Mouse (Mus musculus): ENCODE results near the gene Chchd3.
A peak's percentile ranks its signal among the peaks of the same experiment; 100 is the strongest.

Chchd3 gene

DNA sequence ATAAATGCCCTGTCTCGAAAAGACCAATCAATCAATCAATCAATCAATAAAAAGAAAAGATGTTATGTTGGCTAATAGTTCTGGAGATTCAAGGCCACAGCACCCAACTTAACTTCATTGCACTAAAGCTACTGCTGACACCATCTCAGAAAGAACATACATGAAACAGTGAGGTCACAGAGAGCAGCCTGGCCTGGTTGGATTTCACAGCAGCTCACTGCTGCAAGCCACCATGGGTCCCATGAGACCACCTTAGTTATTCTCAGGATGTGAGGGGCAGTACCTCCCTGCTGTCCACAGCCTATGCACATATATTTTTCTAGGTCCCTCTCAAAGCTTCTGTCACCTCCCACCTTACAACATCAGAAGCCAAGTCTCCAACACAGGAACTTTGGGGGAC lies 57.1 kb downstream of the Chchd3 start:
- no peak for DNase-seq

DNA sequence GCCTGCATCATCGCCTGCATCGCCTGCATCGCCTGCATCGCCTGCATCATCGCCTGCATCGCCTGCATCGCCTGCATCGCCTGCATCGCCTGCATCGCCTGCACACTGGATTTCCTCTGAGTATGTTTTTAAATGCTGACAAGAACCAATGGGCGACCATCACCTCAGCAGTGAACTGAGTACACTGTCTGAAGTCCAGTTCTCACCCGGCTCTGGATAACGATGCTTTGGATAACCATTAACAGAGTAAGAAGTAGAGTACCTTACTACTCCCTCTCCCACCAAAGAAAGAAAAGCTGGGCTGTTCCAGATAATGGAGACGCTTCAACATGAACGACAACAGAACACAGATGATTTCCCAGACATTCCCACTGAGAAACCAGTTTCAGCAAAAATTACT lies 58.8 kb downstream of the Chchd3 start:
- no peak for DNase-seq

DNA sequence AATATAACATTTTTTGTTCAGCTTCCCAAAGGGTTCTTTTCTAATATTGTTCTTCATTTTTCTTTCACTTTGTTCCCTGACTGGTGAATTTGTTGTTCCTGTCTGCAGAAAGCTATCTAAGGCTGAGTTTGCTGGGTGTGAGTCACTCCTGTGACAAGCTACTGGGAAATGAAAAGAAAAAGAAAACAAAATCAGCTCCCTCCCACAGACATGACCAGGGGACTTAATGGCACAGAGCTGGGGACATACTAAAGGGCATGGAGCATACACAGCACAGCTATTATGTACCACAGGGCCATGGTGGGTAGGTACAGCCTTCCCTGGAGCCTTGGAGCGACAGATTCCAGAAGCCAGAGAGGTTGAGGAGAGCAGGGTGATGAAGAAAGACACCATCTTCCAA lies 63.5 kb downstream of the Chchd3 start:
- no peak for DNase-seq

DNA sequence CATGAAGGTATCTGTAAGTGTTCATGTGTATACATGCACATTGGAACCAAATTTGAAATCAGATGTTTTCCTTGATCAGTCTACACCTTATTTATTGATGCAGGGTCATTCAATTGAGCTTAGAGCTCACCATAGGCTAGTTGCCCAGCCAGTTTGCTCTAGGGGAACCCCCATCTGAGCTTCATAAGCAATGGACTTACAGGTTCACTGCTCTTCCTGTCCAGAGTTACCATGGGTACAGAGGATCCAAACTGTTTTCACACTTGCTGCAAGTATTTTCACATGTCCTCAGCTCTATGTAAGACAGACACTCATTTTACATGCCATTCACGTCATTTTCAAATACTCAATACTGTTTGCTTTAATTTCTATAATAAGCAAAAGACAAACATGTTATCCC lies 66.2 kb downstream of the Chchd3 start:
- no peak for DNase-seq

DNA sequence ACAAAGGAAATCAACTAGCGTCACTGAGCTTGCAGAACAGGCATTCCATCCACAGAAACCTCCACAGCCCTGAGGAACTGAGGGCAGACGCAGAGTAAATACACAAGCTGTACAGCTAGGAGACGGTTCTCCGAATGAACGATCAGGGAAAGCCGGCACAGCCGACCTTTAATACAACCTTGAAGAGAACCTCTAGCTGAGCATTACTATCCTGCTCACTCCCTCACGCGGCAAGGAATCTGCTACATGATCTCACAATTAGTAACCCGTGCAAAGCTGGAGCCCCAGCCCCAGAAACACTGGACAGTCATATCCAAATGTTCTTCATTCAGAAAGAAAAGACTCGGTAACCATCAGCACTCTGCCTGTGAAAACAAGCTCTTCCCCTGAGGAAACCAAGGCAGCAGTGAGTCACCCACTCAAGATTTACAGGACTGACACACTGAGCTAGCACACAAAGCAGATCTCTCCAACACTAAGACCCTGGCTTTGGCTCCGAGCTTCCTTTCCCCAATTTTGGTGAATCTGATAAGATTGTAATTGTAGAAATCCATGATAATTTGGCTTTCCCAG lies 69.9 kb downstream of the Chchd3 start:
- no peak for DNase-seq

DNA sequence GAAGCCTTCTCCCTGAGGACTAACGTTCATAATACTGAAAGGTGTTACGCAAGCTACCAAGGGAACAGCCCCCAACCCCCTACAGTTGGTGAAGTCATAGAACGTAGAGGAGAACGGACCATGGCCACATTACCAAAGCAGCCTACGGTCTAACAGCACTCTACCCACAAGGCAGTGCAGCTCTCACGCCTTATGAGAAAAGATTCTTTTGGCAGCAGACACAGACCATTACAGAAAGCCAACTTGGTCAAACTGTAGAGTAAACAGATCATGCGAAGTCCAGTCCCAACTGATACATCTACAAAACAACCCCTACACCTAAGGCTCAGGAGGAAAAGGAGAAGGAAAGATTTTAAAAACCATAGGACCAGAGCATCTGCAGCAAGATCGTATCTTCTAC lies 71.5 kb downstream of the Chchd3 start:
- DNase-seq: no peak

DNA sequence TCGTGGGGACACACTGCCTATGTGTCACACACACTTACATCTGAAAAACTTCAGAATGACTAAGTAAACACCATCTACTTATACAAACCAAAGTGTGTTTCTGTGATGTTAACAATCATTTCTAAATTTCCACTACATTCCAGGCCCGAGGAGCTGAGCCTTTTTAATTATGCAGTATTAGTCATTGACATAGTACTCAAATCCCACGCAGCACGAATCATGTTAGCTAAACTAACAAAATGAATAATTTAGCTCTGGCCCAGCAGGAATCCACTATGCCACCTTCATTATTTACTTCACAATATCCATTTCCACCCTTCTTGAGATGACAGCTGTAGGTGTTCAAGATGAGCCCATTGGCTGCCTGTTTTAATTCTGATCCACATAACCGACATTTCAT lies 76.2 kb downstream of the Chchd3 start:
- no peak for DNase-seq

DNA sequence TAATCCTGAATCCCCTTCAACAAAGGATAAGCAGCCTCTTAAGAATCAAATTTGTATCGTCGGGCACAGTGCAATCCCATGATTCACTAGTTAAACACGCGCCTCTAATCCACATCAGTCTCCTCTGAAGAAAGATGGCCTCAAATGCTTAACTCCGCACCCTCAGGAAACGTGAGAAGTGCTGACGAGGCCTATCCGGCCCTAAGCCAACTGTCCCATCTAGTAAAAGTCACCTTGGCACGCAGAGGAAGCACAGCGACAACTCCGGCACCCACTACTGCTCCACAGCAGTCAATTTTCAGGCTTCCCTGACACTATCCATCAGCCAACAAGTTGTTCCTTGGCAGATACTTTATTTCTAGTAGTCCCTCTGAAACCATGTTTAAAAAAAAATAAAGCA lies 78.8 kb downstream of the Chchd3 start:
- no peak for DNase-seq

DNA sequence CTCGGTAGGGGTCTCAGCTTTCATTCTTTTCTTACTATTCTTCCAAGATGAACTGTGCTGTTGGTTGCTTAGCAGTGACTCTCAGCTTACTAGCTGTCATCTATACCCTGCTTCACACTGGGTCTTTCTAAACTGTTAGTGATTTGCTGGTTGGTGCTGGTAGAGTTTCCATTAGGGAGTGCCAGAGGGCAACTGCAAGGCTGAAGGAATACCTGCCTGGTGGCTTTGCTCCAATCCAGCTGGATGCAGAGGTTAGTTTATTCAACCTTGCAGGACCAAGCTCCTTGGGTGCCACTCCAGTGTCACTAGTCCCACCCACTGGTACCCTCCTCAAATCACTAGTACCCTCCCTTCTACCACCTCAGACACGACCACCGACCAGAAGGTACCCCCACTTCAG lies 81.2 kb downstream of the Chchd3 start:
- DNase-seq: peak; percentile 18

DNA sequence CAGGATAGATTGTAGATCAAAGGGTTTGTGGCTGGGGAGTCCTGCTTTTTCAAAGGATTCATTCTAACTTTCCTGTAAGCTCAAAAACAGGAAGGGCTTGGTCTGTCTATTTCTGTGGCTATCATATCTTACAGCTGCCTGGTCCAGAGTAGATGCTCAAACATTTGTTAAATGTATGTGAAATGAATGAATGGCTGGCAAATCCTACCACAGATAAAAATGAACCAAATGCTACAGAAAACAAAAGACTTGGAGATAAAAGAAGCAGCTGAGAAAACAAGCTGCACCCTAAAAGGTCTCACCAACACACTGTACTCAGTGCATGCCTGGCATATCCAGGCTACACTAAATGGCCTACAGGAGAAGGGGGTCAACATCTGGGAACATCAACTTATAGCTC lies 88.1 kb downstream of the Chchd3 start:
- DNase-seq: no peak

DNA sequence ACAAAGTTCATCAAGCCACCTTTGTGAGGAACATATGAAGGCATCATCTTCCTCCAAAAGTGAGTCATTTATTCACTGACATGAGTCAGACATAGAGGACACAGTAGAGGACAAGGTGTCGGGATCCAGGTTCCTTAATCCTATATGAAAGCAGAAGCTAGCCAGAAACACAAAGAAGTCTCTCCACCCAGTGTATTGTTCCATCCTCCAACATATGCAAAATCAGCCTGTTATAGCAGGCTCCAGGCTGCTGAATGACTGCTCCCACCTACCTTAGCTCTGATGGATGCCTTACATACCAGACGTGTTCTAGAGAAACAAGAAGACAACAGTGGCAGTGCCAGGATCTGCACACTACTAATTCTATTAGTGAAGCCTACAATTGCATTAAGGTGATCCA lies 91.1 kb downstream of the Chchd3 start:
- no peak for DNase-seq

DNA sequence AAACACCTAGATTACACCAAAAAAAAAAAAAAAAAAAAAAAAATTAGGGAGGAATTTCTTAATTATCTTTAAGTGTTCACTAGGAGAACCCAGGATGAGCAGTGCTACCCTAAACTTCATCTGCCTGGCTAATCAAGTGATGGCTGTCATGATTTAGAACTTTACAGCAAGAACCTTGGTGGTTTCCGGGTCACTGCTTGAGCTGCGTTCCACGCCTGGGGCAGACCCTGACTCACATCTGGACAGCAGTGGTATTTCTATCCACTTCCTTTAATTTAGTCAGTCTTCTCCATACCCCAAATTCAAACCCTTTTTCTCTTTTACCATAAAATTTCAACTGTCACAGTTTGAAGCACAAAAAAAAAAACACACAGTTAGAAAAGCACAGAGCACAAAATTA lies 98.0 kb downstream of the Chchd3 start:
- DNase-seq: no peak

DNA sequence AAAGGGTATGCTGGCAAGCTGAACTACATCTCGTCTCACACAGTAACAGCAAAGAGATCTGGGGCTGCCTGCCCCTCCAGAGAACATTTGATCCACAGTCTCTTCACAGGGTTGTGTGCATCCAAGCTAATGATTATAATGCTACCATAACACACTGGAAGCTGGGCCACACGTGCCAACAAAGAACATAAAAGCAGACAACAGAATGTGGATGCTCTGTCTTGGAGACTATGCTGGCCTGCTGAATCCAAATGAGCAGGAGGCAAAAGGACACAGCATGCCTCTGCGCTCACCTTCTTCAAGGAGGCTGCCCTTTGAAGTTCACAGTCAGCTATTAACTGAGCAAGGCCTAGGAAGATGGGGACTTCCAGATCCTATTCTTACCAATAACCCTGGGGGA lies 98.6 kb downstream of the Chchd3 start:
- DNase-seq: no peak

DNA sequence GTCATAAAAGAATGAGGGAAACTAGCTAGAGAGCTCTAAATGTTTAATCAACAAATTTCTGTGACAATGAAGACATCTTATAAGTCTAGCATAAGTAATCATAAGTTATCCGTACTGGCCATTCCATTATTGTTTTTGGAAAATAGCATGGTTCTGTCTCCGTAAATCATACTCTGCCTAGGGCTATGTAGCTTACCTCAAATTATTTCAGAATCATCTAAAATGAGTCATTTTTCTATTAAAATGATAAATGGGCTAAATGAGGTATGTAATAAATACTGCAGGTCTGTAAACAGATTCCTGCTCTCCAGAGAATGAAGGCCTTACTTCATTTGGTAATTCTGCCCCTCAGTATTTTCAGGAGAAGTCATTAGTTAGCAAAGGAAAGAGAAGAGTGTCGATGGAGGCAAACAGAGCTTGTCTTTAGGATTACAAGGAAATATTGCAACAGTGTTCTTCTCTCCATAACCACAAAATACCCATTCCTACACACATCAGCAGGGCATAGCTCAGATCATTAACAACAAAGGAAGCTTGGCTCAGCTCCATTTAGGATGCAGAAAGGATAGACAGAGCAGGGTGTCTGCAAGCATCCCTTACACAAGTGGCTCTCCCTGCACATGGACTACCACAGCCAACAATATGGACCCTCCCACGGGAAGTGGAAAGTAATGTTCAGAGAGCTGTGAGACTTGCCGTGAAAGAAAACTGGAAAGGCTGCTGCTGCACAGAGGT lies 100.1 kb downstream of the Chchd3 start:
- no peak for DNase-seq

DNA sequence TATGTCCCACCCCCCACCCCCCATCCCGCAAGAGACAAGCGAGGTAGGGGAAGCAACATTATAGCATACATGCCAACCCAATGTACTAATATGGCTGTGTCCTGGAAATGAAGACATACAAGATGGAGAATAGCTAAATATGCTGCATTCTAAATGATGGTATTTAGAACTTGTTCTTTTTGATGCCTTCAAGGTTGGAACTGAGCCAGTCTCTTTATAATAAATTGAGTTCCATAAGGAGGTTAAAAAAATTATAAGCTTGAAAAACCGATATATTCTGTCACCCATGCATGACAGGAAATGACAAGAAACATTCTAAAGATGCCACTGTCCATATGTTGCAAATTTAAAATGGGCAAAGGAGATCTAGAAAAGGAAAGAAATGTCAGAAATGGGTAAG lies 104.6 kb downstream of the Chchd3 start:
- DNase-seq: no peak

DNA sequence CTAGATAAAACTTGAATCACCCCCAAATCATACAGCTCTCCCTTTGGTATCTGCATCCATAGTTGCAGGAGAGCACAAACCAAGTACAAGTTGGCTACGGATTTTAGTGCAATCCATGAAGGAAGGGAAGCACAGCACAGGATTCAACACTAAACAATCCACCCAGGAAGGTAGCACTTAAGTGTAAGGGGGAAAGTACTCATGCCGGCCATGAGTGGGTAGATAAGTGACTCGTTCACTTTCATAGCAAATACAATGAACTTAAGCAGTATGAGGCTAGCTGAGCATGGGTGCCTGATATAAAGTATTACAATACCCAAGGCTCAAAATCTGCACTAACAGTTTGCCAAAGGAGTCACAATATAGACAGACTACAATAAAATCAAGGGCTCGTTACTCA lies 109.1 kb downstream of the Chchd3 start:
- DNase-seq: no peak

DNA sequence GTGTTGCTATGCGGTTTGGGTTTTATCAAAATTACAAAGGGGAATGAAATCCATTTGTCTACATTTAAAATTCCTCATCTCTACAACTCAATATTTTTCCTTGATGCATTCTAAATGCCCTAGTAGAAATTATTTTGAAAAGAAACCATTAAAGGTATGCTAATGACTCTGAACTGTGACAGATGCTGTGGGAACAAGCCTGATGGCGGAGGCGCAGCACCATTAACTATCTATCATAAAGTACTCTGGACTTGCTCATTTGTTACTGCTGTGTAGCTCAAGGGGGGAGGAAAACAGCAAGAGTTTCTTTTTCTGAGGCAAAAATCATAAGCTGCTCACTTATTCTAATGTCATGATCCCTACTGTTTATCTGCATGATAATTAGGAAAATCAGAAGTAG lies 110.4 kb downstream of the Chchd3 start:
- no peak for DNase-seq

DNA sequence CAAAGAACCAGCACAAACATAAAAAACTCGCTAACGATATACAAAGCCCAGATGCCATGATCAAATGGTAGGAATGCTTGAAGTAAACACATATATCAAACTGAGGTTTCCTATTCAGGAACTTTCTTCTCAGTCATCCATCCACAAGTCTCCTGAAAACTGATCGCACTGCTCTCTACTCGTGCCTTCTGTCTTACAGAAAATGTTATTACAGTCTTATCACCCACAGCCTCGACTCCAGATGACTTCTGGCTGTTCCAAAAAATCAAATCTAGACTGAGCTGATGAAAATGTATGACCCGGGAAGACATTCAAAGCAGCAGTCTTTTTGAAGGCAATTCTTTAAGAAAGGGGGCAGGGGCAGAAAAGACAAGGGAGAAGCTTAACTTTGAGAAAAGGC lies 112.8 kb downstream of the Chchd3 start:
- DNase-seq: no peak

DNA sequence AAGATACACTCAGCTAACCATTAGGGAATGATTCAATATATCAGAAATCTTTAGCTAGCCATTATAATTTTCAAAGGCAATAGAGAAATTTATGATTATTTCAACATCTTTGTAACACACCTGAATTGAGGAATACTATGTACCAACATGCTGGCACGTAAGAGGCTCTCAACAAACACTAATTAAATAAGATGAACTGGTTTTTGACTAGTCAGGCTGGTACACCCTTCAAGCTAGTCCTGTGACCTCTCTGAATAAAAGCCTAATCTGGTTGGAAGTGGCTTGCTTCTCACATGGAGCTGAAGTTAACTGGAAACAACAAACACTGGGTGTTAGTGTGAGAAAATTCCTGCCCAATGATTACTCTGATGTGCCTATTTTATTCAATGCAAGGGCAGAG lies 115.1 kb downstream of the Chchd3 start:
- no peak for DNase-seq

DNA sequence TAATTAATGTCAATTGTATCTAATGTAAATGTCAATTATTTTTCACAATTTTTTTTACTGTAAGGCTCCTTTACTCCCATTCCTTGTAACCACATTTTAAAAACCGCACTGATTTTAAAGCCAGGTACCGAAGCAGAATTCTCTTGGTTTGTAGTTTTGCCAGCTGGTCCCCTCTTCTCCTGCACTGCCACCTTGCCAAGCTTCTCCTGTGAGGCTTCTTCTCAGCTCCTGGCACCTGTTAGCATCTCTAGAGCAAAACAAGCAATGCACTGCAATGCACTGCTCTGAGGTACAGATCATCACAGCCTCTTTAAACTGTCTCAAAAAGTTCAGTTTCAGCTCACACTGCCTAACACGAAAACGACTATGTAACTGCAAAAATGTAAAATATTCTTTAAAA lies 116.4 kb downstream of the Chchd3 start:
- DNase-seq: no peak

DNA sequence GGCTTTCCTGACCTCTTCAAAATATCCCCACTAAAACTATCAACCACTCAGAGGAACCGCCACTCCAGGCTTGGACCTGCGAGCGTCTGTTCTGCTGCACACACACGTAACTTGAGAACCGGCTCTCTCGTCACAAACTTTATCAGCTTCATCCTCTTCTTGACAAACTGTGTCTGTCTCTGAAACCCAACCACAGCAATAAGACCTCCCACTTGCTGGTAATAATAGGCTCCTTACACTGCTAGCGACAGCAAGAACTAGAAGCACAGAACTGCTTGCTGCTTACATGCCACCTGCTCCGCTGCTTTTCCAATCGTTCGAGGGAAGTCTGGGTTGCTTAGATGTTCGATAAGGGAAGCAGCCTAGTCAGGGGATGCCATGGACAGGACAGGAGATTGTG lies 119.8 kb downstream of the Chchd3 start:
- DNase-seq: no peak

DNA sequence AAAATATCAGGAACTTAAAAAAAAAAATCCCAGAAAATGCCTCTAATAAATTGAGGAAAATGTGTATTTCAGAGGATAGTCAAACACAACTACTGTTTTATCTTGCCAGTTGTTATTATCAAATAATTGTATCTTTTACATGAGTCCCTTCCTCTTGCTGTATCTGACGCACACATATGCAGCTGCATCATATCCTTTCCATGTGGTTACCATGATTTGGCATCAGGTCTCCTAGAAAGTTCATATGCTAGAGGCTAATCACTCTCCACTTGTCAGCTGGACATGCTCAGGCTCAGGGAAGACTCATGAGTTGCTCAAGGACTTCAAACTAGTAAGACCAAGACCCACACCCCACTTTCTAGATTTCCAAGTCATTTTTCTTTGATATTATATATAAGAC lies 122.4 kb downstream of the Chchd3 start:
- DNase-seq: no peak

DNA sequence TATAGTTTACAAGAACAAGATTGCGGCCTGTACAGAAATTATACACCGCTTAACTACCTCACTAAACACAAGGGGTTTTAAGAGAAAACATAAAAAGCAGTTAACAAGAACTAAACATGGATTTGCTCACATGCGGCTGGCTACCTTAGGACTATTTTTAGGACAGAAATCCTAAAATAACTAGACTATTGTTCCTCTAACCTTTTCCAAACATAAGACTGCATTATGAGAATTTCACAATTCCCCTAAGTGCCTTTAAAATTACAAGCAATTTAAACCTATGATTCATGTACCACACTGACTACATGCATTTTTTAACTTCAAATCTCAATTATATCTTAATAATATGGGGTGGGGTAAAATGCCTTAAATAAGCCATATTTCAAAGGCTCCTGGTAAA lies 123.3 kb downstream of the Chchd3 start:
- DNase-seq: no peak

DNA sequence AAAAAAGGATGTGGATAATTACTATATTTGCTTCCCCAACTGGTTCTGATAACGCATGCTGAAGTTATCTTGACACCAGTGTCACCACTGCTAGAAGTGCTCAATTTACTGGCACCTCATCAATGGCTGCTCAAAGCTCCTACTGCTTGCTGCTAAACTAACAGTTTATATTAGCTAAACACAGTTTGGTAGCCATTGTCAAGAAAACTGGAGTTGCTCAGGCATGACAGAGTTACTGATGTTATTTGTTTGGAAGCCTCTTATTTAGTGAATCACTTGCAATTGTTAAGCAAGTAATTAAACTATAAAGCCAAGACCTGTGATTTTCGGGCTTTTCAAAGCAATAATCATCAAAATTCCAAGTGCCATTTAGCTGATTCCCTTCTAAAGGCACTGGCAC lies 123.7 kb downstream of the Chchd3 start:
- DNase-seq: no peak

DNA sequence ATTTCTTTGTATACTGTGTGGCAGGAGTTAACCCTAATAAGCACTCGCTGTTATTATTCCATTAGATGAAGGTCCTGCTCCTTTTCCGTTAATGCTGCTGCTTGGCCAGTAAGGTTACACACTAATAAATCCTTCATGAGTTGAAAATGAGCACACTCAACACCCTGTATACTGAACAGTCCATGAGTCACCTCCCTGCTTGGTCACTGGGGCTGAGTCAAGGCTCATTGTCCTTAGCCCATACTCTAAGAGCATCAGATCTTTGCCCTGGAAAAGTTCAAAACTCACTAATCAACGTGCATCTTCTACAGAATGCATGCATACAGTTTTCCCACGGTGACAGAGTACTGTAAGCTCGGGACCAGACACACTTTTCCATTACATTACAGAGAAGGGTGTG lies 124.5 kb downstream of the Chchd3 start:
- DNase-seq: no peak

Measured in thymus, postnatal 4 days (tissue).